Mouse (Mus musculus) left cerebral cortex, adult 2 months (tissue): Measurements from ENCODE around the gene Igfbp4. TPM values are rescaled to one million over a fixed set of nuclear protein-coding genes. Genes with fewer than 3 reads are reported as not detected.

Source experiments
- DNase-seq, 2 experiments: peaks; one replicate each; pipeline ENCODE4 v3.0.0; 2021 to 2022; ENCODE audit warnings: low spot score in 2 of 2, mixed read lengths in 1 of 2; ENCODE audit errors: extremely low spot score in 1 of 2
- H3K27ac ChIP-seq: fragments of 200-600 bp; 2 replicates; pipeline ENCODE4 v1.8.1; 2022
- H3K4me3 ChIP-seq: fragments of 200-600 bp; 2 replicates; pipeline ENCODE4 v1.8.1; 2022
- CTCF ChIP-seq: fragments of 200-600 bp; IDR thresholded peaks from 2 replicates; pipeline ENCODE4 v1.8.1; 2022; ENCODE audit warnings: antibody characterized with exemption, mild to moderate bottlenecking, moderate library complexity
- intact Hi-C: fragments of 180-260 bp; cut with DNase I; formaldehyde crosslinking; loops from one replicate; pipeline ENCODE4 v1.15.1; 2025
- total RNA-seq, 2 experiments: library from RNA; stranded (reverse); gene quantifications; 2 replicates each; pipeline ENCODE4 v1.2.3; 2021

Gene Igfbp4
- total RNA-seq, 2 experiments from 2014 or later = 82.8 to 88.7 TPM

- intact Hi-C loops = loop anchor here (2.0 to 5.0 kb wide), 2 partner anchors 27 to 40 kb away; partner anchors contain the start of gene Igfbp4
Observed at GRCm38 (mm10) chr11:99067591-99067990, 26.5 kb downstream of the Igfbp4 start.

GRCm38 (mm10) chr11:99068455-99068854 is 27.4 kb downstream of the Igfbp4 start:
- DNase-seq = no peak
- TF ChIP-seq CTCF = no peak
- intact Hi-C loops = loop anchor here (5.0 kb wide), 1 partner anchor 39 kb away; no protein-coding TSS in a partner anchor
- no peak overlapping the region for H3K27ac ChIP-seq
- H3K4me3 ChIP-seq = no peak overlapping the region

More at GRCm38 (mm10) chr11:99067591-99067990, 26.5 kb downstream of the Igfbp4 start:
- no peak for DNase-seq
- Histone ChIP-seq H3K27ac (no peak overlapping the region), H3K4me3 (no peak overlapping the region)
- no peak for TF ChIP-seq CTCF

GRCm38 (mm10) chr11:99071866-99072265 is 30.8 kb downstream of the Igfbp4 start:
- no peak overlapping the region for H3K4me3 ChIP-seq
- no peak for DNase-seq
- intact Hi-C loops = no loop called here
- no peak for TF ChIP-seq CTCF
- H3K27ac ChIP-seq = no peak overlapping the region

GRCm38 (mm10) chr11:99073781-99074180 is 32.7 kb downstream of the Igfbp4 start:
- DNase-seq = no peak
- no peak overlapping the region for H3K4me3 ChIP-seq
- intact Hi-C loops = no loop called here
- no peak overlapping the region for H3K27ac ChIP-seq
- no peak for TF ChIP-seq CTCF

GRCm38 (mm10) chr11:99076744-99077319 is 35.8 kb downstream of the Igfbp4 start:
- H3K27ac ChIP-seq = no peak overlapping the region
- intact Hi-C loops = no loop called here
- H3K4me3 ChIP-seq = no peak overlapping the region
- TF ChIP-seq CTCF = no peak
- DNase-seq = no peak

GRCm38 (mm10) chr11:99077869-99078268 is 36.8 kb downstream of the Igfbp4 start:
- H3K27ac ChIP-seq = no peak overlapping the region
- no peak for DNase-seq
- no peak for TF ChIP-seq CTCF
- intact Hi-C loops = no loop called here
- H3K4me3 ChIP-seq = no peak overlapping the region

- TF ChIP-seq CTCF = no peak
- no peak overlapping the region for H3K27ac ChIP-seq
- DNase-seq = no peak
- intact Hi-C loops = no loop called here
- no peak overlapping the region for H3K4me3 ChIP-seq
Observed at GRCm38 (mm10) chr11:99080902-99081543, 40.0 kb downstream of the Igfbp4 start.

GRCm38 (mm10) chr11:99081566-99081965 is 40.5 kb downstream of the Igfbp4 start:
- H3K27ac ChIP-seq = no peak overlapping the region
- intact Hi-C loops = no loop called here
- no peak for TF ChIP-seq CTCF
- DNase-seq = no peak
- no peak overlapping the region for H3K4me3 ChIP-seq

GRCm38 (mm10) chr11:99082098-99082497 is 41.1 kb downstream of the Igfbp4 start:
- TF ChIP-seq CTCF = no peak
- H3K27ac ChIP-seq = no peak overlapping the region
- no peak overlapping the region for H3K4me3 ChIP-seq
- intact Hi-C loops = no loop called here
- no peak for DNase-seq

- no peak for TF ChIP-seq CTCF
- Histone ChIP-seq H3K27ac (no peak overlapping the region), H3K4me3 (no peak overlapping the region)
- no peak for DNase-seq
- intact Hi-C loops = no loop called here
Observed at GRCm38 (mm10) chr11:99083516-99083915, 42.5 kb downstream of the Igfbp4 start.

- Histone ChIP-seq H3K27ac (no peak overlapping the region), H3K4me3 (no peak overlapping the region)
- no peak for DNase-seq
- intact Hi-C loops = no loop called here
- TF ChIP-seq CTCF = no peak
Observed at GRCm38 (mm10) chr11:99084366-99084765, 43.3 kb downstream of the Igfbp4 start.

GRCm38 (mm10) chr11:99088486-99088885 is 47.4 kb downstream of the Igfbp4 start:
- no peak for TF ChIP-seq CTCF
- peak overlapping the region; percentile 9; the same call in 1 of the 2 replicates for H3K27ac ChIP-seq
- no peak overlapping the region for H3K4me3 ChIP-seq
- DNase-seq = no peak
- intact Hi-C loops = no loop called here
